Mouse (Mus musculus): ENCODE data around the gene Smo. TPM values are rescaled to one million over a fixed set of nuclear protein-coding genes. Genes with fewer than 3 reads are reported as not detected.
A peak's percentile ranks its signal among the peaks of the same experiment; 100 is the strongest.

The Smo gene
- polyA plus RNA-seq, 1 experiment, result 4.6 TPM

- no peak overlapping the region for H3K4me3 ChIP-seq (replicated peaks; ENCODE audit: control insufficient read depth, low read depth, low read length)
- H3K27ac ChIP-seq (ENCODE audit: control insufficient read depth, insufficient read depth, low read depth, low read length, poor library complexity), result peak overlapping the region; percentile 59
- no peaks in the 10 kb centered on the region; the same call in 1 of the 2 replicates for H3K4me1 ChIP-seq (ENCODE audit: control insufficient read depth, insufficient read depth, low read length)
- no peak for TF ChIP-seq POLR2A (IDR thresholded peaks at IDR 0.05; ENCODE audit: borderline replicate concordance, control insufficient read depth, low read depth, low read length)
- no peak for TF ChIP-seq CTCF (IDR thresholded peaks at IDR 0.05; ENCODE audit: control insufficient read depth, insufficient read depth, low read length)
- 48% methylated on average over 3 of the region's 3 CpGs for WGBS
These were observed 37.8 kb upstream of the Smo start for GRCm38 (mm10) chr6:29697548-29697947.

DNA sequence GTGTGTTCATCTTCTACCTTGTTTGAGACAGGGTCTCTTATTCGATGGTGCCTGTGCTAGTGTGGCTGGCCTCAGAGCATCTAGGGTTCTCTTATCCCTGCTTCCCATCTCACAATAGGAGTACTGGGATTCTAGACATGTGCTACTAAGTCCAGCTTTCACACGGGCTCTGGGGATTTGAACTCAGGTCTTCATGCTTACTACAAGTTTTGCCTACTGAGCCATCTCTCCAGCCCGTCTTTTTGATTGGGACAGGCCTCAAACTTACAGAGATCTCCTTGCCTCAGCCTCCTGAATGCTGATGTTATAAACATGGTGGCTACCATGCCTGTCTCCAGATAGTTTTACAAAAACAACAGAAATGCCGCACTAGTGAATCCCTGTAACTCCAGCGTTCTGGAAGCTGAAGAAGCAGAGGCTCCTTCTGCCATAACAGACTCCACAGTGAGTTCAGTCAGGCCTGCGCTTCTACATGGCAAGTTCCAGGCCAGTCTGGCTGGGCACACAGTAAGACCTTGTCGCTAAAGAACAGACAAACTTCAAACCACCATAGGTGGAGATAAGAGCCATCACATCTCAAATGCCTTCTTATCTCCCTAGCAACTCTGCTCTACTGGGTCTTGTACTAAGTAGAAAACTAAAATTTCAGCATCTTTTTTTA, 36.1 kb upstream of the Smo start:
- TF ChIP-seq POLR2A (IDR thresholded peaks at IDR 0.05; ENCODE audit: borderline replicate concordance, control insufficient read depth, low read depth, low read length), result no peak; the same call in 1 of the 2 replicates
- TF ChIP-seq CTCF (IDR thresholded peaks at IDR 0.05; ENCODE audit: control insufficient read depth, insufficient read depth, low read length), result no peak
- Histone ChIP-seq H3K4me3 (replicated peaks; ENCODE audit: control insufficient read depth, low read depth, low read length) (no peak overlapping the region), H3K27ac (ENCODE audit: control insufficient read depth, insufficient read depth, low read depth, low read length, poor library complexity) (peak overlapping the region; percentile 85), H3K4me1 (ENCODE audit: control insufficient read depth, insufficient read depth, low read length) (peaks cover 4% of the 10 kb centered on the region; the same call in 1 of the 2 replicates)
- WGBS, result 67% methylated on average over 7 of the region's 7 CpGs

DNA sequence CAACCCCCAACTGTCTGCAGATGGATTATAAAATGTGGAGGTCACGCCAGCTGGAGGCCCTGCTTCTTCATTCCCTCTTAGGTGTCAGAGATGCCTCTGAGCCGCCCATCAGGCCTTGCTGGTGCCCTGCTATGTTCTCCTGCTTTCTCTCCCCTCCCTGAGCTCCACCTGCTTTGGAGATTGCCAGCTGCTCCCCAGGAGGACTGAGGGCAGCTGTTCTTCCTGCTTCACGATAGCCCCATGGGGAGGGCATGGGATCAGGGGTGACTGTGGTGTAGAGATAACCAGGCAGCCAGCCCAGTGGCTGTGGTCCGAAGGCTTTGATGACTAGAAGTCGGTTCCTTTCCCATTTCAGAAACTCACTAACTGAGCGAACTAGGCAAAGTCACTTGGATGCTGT, 34.3 kb upstream of the Smo start:
- peak; percentile 57; the same call in 1 of the 2 replicates for TF ChIP-seq POLR2A (IDR thresholded peaks at IDR 0.05; ENCODE audit: borderline replicate concordance, control insufficient read depth, low read depth, low read length)
- no peak for TF ChIP-seq CTCF (IDR thresholded peaks at IDR 0.05; ENCODE audit: control insufficient read depth, insufficient read depth, low read length)
- H3K4me1 ChIP-seq (ENCODE audit: control insufficient read depth, insufficient read depth, low read length), result peaks cover 4% of the 10 kb centered on the region; the same call in 1 of the 2 replicates
- 33% methylated on average over 6 of the region's 6 CpGs for WGBS
- peak overlapping the region; percentile 92 for H3K27ac ChIP-seq (ENCODE audit: control insufficient read depth, insufficient read depth, low read depth, low read length, poor library complexity)
- peak overlapping the region; percentile 40 for H3K4me3 ChIP-seq (replicated peaks; ENCODE audit: control insufficient read depth, low read depth, low read length)

DNA sequence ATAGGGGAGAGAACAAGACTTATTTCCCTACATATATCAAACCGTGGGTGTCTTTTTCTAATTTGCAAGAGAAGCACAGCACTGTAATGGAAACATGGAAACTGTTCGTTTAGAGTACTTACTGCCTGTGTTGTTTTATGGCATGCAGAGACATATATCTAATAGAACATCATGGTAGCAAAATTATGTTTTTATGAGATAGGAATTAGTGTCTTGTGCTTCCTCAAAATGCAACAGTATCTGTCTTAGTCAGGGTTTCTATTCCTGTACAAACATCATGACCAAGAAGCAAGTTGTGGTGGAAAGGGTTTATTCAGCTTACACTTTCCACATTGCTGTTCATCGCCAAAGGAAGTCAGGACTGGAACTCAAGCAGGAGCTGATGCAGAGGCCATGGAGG, 33.2 kb upstream of the Smo start:
- Histone ChIP-seq H3K4me3 (replicated peaks; ENCODE audit: control insufficient read depth, low read depth, low read length) (no peak overlapping the region), H3K4me1 (ENCODE audit: control insufficient read depth, insufficient read depth, low read length) (peaks cover 4% of the 10 kb centered on the region; the same call in 1 of the 2 replicates), H3K27ac (ENCODE audit: control insufficient read depth, insufficient read depth, low read depth, low read length, poor library complexity) (peak overlapping the region; percentile 76; the same call in 1 of the 2 replicates)
- WGBS, result 47% methylated on average over 3 of the region's 3 CpGs
- no peak for TF ChIP-seq CTCF (IDR thresholded peaks at IDR 0.05; ENCODE audit: control insufficient read depth, insufficient read depth, low read length)
- no peak for TF ChIP-seq POLR2A (IDR thresholded peaks at IDR 0.05; ENCODE audit: borderline replicate concordance, control insufficient read depth, low read depth, low read length)

DNA sequence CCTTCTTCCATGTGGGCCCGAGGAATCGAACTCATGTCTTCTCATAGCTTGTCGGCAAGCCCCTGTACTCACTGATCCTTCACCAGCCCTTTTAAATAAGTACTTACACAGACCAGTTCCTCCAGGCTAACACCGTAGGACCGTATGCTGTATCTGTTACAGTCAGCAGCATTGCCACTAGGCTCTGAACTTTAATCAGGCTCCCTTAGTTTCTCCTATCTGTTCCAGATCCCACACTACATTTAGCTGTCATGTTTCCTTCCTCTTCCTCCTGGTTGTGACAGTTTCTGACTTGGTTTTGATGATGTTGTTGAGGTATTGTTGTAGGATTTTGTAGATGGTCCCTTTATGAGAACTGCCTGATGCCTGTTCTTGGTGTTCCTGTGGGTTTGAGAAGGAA, 31.2 kb upstream of the Smo start:
- no peak overlapping the region for H3K4me3 ChIP-seq (replicated peaks; ENCODE audit: control insufficient read depth, low read depth, low read length)
- no peak overlapping the region for H3K27ac ChIP-seq (ENCODE audit: control insufficient read depth, insufficient read depth, low read depth, low read length, poor library complexity)
- no peak for TF ChIP-seq CTCF (IDR thresholded peaks at IDR 0.05; ENCODE audit: control insufficient read depth, insufficient read depth, low read length)
- no peak for TF ChIP-seq POLR2A (IDR thresholded peaks at IDR 0.05; ENCODE audit: borderline replicate concordance, control insufficient read depth, low read depth, low read length)
- 71% methylated on average over 5 of the region's 5 CpGs for WGBS
- H3K4me1 ChIP-seq (ENCODE audit: control insufficient read depth, insufficient read depth, low read length), result peaks cover 4% of the 10 kb centered on the region; the same call in 1 of the 2 replicates

- Histone ChIP-seq H3K4me1 (ENCODE audit: control insufficient read depth, insufficient read depth, low read length) (peaks cover 4% of the 10 kb centered on the region; the same call in 1 of the 2 replicates), H3K4me3 (replicated peaks; ENCODE audit: control insufficient read depth, low read depth, low read length) (no peak overlapping the region), H3K27ac (ENCODE audit: control insufficient read depth, insufficient read depth, low read depth, low read length, poor library complexity) (no peak overlapping the region)
- 85% methylated on average over 2 of the region's 2 CpGs for WGBS
- no peak for TF ChIP-seq POLR2A (IDR thresholded peaks at IDR 0.05; ENCODE audit: borderline replicate concordance, control insufficient read depth, low read depth, low read length)
- no peak for TF ChIP-seq CTCF (IDR thresholded peaks at IDR 0.05; ENCODE audit: control insufficient read depth, insufficient read depth, low read length)
These were observed 27.4 kb upstream of the Smo start for GRCm38 (mm10) chr6:29707902-29708301.

GRCm38 (mm10) chr6:29711318-29711717, 24.0 kb upstream of the Smo start:
- Histone ChIP-seq H3K4me1 (ENCODE audit: control insufficient read depth, insufficient read depth, low read length) (no peaks in the 10 kb centered on the region; the same call in 1 of the 2 replicates), H3K27ac (ENCODE audit: control insufficient read depth, insufficient read depth, low read depth, low read length, poor library complexity) (no peak overlapping the region), H3K4me3 (replicated peaks; ENCODE audit: control insufficient read depth, low read depth, low read length) (no peak overlapping the region)
- TF ChIP-seq CTCF (IDR thresholded peaks at IDR 0.05; ENCODE audit: control insufficient read depth, insufficient read depth, low read length), result no peak
- TF ChIP-seq POLR2A (IDR thresholded peaks at IDR 0.05; ENCODE audit: borderline replicate concordance, control insufficient read depth, low read depth, low read length), result no peak
- WGBS, result 93% methylated on average over 3 of the region's 3 CpGs

- no peak overlapping the region for H3K4me3 ChIP-seq (replicated peaks; ENCODE audit: control insufficient read depth, low read depth, low read length)
- 56% methylated on average over 3 of the region's 3 CpGs for WGBS
- H3K27ac ChIP-seq (ENCODE audit: control insufficient read depth, insufficient read depth, low read depth, low read length, poor library complexity), result no peak overlapping the region
- H3K4me1 ChIP-seq (ENCODE audit: control insufficient read depth, insufficient read depth, low read length), result no peaks in the 10 kb centered on the region; the same call in 1 of the 2 replicates
- TF ChIP-seq CTCF (IDR thresholded peaks at IDR 0.05; ENCODE audit: control insufficient read depth, insufficient read depth, low read length), result peak; percentile 34
- TF ChIP-seq POLR2A (IDR thresholded peaks at IDR 0.05; ENCODE audit: borderline replicate concordance, control insufficient read depth, low read depth, low read length), result no peak
These were observed 23.2 kb upstream of the Smo start for GRCm38 (mm10) chr6:29712011-29712584.

Data from bone marrow, adult 2 months (tissue).